Mouse (Mus musculus) urinary bladder, postnatal 25 days (tissue): Measurements from ENCODE around the gene Lrrc8d.

Experiments used
- DNase-seq: peaks from one replicate; pipeline ENCODE4 v3.0.0; 2022; ENCODE audit warnings: low spot score

Lrrc8d gene

DNA sequence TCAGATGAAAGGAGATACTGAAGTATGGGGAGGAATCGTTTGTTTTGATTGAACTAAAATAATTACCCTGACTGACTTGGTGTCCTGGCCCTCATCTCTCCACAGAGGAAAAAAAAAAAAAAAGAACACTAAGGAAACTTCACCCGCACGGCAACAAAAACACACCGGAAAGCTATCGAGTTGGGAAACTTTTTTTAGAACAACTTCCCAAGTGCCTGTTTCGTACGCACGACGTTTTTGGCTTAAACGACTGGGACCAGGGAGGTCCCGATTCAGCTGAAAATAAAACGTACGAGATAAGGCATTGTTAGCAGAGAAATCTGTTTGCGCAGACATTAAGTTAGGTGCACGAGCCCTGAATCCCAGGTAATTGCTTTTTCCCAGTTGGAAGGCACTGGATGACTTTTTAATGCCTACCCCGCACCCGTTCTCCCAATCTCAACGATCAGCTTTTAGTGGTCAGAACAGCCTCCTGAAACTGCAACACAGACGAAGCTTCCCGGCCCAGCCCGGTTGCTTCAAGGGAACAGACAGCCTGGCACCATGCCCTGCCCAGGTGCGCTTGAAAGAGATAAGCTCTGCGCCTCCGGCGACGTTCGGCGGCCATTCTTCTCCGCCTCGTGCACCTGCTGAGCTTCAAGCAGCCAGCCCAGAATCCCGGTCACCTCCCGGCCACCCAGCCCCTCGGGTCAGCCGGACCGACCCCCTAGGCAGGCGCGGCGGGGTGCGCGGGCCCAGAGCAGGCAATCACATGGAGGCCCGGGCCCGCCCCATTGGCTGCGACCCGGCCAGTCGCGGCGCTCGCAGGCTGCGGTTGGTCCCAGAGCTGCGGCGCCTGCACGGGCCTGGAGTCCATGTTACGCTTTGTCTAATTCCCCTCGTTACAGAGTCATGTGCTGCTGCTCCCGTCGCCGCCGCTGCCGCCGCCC is at the start of gene Lrrc8d:
Gene Lrrc8d (plus strand): TSS at position 829 of the 929 bp plus-strand sequence.
- DNase-seq: peak; percentile 74

DNA sequence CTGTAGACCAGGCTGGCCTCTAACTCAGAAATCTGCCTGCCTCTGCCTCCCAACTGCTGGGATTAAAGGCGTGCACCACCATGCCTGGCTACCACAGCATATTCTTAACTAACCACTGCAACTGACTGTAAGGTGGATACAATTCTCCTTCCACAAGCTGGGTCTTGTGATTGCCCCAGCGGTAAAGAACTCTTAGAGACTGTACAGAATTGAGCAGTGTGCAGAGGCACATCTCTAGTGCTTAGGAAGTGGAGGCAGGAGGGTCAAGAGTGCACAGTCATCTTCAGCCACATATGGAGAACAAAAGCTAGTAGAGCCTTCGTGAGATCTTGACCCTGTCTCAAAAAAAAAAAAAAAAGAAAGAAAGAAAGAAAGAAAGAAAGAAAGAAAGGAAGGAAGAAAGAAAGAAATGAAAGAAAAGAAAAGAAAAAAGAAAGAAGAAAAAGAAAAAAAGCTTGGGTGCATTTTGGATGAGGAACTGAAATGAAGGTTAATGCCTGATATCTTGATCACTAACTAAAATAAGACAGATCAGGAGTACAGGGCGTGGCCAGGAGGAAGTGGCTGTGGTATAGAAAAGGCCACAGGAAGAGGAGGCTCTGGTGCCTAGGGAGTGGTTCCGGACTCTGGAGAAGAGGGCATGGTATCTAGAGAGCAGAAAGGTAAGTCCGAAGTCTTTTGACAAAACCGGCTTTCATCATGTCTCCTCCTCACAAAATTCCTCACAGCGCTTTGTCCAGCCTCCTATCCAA is 48.9 kb upstream of the Lrrc8d start:
- no peak for DNase-seq

DNA sequence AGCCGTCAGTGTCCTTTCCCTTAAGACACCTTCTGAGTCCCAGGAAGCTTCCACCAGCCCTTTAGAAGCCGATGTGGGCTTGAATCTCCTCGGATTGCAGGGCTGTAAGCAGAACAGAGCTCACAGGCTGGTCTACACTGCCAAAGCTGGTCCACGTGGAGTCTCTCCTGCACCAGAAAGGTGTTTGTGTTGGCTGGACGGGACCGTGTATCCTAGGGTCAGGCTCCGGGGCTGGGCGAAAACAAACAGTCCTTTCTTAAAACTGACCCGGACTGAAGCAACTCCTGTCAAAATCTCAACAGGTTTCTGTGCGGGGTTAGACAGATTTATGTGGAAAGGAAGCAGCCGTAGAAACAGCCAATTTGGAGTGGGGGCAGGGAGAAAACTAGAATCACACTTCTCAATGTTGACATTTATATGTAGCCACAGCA is 48.2 kb upstream of the Lrrc8d start:
- DNase-seq: no peak

DNA sequence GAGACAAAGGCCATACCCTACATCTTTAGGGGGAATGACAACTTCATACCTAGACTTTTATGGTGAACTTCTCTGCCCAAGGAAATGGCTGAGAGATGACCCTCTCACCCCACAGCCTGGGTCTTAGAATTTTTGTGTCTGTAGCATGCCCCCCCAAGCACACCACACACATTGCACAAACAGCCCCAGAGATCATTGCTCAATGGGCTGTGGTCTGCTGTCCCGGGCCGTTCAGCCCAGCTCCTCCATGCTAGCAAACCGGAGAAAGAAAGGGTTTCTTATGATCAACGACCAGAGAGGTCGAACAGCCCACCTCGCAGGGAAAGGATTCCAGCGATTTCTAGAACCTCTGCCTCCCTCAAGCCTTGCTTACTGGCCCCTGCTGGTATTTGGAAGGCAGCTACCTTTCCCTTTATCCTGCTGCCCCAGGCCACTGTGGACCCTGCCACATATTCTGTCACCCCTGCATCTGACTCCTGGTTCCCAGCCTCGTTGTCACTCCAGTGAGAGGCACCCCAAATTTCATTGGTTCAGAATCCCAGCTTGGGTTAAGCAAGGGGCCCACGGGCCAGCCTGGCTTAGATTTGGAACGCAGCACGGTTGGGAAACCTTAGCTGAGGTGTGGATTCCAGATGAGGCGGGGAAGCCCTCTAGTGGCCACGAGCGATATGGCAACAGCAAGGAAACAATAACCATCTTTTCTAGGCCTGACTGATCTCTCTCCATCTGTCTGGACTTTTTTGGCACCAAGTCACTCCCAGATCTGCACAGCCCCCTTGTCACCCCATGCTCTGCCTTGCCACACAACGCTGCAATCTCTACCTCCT is 45.3 kb upstream of the Lrrc8d start:
- peak; percentile 76 for DNase-seq

DNA sequence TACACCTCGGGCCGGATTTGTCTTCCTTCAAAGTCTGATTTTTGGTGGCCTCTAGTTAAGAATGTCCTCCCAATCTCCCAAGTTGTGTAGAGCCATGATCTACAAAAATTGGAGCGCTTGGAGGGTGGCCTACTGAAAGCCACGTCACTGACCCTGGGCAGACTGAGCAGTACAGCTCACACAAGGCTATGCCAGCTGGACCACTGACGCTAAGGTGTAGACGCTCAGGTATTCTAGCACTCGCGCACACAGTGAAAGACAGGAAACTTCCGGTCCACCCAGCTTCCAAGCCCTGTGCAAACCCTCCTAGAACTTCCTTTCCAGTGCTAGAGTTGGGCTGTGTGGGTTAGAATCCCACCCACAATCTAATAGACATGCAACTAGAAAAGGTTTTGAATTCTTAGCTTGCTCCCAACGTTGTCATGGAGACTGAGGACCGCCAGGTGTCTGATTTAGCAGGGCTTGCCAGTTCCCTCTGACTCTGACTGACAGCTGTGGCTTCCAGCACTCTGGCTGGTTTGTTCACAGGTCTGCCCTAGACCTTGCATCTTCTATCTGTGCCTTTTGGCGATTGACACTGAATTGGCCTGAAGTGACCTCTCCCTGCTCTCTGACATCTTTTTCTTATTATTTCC is 44.6 kb upstream of the Lrrc8d start:
- no peak for DNase-seq

DNA sequence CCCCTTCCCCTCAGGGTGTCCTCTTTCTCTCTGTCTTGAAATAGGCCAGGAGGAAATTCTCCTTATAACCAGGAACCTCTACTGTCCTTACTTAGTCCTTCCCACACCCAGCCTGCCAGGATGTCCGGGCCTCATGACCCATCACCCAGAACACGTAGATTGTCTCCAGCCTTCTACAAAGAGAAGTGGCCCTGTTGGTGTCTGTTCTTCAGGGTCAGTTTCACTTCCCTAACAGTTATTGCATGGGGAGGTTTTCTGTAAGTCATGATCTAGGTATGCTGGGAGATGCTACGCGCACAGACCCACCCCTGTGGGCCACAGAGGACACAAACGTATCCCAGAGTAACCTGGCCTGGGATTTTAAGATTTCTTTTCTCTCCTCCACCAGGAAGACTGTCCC is 37.9 kb upstream of the Lrrc8d start:
- no peak for DNase-seq

DNA sequence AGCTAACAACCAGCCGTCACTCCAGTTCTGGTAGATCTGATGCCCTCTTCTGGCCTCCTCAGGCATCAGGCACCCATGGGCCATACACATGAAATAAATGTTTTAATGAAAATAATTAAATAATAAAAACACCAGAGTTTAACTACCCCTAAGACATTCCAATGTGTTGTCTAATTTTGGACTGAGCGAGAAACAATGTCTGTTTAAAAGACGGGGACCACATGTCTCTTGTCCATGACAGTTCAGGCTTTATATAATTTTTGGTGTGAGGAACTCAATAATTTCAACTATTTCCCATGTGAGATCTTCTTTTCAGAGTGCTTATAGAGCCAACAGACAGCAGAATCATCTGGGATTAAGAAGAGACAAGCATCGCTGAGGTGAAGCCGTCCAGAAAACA is 32.8 kb upstream of the Lrrc8d start:
- no peak for DNase-seq

DNA sequence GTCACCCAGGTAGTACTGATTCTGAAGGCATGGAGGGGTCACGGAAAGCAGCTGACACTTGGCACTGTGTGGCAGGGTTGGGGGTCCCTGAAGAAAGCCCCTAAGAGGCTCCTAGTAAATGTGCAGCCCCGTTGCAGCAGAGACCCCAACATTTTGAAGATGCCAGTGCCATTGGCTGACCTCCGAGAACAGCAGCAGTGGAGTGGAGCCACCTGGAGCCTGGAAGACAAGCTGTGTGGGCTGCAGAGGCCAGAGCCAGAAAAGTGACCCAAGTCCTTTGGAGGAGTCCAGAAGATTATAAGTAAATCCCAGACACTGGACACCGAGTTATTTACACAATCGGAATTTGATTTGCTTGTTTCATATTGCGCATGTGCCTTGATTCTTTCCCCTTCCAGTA is 32.4 kb upstream of the Lrrc8d start:
- DNase-seq: no peak

DNA sequence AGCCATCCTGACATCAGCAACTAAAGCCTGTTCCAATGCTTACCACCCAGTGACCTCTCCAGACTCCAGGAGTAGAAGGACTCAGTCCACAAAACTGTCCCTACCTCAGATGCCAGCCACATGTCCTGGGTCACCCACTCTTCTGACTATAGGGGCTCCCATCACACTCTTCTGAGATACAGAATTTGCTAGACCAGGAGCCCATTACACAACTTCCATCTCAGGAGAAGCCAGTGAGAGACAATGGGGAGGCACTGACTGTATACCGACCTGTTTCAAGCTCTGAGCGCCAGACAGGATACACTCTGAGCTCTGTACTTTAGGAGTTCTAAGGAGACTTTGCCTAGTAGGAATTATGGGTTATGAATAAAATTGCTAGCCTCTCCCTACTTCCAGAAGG is 30.7 kb upstream of the Lrrc8d start:
- no peak for DNase-seq

DNA sequence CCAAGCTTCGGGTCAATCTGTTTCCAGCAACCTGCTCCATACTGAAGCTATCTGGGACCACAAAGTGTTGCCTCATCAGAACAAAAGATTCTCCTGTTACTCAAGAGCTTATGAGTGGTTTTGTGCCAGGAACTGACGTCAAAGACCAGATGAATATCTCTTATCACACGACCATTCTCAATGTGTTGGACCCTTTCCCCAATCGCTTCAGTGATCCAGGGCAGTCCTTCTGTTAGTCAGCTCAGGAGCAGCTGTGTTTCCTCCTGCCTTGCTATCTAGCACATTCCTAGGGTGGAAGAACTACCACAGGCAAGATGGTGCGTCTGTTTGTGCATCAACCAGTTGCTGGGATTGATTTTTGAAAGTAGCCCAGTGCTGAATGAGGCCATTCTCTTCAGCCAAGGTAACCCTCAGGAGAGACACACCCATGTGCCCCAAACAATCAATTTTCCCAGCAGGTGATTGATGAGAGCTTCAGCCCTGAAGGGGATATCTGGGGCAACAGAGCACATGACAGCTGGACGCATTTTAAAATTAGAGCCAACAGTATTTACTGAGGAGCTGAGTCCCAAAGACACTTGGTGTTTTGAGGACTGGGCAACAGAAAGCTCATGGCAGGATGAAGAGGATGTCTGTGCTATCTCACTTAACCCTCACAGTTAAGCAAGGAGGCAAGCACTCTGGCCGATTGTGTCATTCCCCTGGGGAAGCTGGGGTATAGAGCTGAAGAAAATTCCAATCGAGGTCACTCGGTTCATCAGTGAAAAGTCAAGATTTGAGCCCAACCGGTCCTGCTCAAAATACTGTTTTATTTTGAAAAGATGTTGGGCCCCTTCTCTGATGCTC is 30.0 kb upstream of the Lrrc8d start:
- no peak for DNase-seq

DNA sequence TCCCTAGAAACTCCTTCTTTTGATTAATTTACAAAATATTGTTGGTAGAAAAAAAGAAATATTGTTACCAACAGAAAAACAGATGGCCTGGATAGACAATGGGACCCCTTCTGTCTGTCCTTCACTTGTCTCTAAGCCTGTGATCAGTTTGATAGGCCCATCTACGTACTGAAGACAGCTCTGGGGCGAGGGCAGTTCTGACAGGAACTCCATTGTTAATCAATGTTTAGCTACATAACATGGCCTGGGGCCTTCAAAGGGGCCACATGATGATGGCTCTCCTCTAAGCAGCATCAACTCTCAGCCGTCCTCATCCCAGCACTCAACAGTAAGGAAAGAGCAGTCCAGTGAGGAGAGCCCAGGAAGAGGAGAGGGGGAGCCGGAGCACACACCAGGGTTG is 27.4 kb upstream of the Lrrc8d start:
- DNase-seq: no peak

DNA sequence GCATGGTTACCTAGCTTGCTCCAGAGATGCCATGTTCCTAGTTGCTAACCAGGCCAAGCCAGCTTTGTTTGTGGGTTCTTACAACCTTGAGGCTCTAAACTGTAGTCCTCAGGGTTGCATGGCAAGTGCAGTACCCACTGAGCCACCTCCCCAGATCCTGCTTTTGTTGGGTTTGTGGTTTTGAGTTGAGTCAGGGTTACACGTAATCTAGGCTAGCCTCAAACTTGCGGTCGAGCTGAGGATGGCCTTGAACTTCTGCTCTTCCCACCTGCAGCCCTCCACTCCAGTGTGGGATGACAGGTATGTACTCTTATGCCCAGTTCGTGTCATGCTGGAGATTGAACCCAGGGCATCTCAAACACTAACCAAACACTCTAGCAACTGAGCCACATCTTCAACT is 24.3 kb upstream of the Lrrc8d start:
- no peak for DNase-seq

DNA sequence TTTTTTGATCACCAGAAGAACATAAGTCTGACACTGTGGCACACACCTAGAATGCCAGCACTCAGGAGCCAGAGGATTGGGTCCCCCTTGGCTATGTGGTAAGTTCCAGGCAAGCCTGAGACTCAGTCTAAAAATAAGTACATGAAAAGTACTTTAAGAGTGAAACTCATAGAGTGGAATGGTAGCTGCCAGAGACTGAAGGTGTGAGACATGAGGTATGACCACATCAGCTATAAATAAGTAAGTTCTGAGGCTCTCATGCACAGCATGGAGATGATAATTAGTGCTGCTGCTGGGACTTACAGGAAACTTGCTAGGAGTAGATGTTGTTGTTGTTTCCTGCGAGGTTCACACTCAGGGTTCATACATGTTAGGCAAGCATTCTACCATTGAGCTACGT is 22.7 kb upstream of the Lrrc8d start:
- no peak for DNase-seq

DNA sequence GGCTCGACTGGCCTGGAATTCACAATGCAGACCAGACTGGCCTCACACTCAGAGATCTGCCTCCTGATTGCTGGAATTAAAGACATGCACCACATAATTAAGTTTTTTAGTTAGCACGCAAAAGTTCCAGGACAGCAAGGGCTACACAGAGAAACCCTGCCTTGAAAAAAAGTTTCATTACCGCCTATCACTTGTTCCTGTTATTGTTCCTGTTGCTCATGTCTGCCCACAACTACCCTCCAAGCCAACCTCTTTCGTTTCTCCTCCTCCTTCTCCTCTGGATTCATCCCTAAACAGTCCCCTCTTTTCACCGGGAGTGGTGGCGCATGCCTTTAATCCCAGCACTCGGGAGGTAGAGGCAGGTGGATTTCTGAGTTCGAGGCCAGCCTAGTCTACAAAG is 21.5 kb upstream of the Lrrc8d start:
- no peak for DNase-seq

DNA sequence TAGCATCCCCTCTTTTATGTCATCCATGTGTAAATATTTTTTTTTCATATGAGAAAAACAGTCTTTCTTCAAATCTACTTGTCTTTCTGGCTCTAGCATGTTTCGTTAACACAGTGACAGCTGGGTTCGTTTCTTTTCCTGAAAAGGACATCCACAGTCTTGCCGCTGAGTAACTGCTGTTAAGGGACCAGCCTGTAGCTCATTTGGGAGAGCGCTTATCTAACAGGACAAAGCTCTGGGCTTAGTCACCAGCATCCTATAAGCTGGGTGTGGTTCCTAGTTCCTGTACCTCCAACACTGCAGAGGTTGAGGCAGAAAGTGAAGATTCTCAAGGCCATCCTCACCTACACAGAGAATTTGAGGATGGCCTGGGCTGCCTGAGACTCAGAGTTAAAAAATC is 20.5 kb upstream of the Lrrc8d start:
- no peak for DNase-seq

DNA sequence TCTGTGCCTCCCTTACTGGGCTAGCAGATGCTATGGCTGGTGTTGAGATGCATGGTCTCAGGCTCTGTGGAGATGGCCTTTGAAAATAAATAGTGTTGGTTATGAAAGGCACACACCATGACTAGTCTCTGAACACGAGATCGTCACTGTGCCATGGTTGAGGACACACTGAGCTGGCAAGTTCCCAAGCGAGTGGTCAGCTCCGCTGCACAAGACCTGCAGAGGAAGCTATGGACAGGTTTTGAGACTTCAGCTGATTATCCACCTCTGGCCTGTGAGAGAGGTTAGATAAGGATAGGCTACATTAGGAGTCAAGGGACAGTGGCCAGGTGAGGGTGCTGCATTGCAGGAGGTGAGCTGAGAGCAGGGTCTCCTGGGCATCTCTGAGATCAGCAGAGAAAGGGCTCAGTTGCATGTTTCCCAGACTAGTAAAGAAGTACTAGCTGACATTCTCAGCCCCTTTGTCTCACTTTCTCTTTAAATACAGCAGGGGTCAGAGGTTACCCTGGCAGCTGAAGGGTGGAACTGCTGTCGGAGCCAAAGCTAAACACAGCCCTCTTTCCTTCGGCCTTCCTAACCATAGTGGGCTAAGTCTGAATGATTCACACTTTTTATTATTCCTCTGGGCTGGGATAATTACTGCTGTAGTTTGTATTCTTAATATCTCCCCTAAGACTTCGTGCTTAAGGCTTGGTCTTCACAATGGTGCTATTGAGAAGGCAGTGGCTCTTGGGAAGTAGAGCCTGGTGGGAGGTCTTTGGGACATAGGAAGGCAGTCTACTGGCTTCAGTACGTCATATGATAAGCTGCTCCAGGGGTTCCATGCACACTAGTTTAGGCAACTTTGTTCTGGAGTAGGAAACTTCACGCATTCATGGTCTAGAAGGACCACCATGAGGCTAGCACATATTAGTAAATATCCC is 19.6 kb upstream of the Lrrc8d start:
- no peak for DNase-seq

DNA sequence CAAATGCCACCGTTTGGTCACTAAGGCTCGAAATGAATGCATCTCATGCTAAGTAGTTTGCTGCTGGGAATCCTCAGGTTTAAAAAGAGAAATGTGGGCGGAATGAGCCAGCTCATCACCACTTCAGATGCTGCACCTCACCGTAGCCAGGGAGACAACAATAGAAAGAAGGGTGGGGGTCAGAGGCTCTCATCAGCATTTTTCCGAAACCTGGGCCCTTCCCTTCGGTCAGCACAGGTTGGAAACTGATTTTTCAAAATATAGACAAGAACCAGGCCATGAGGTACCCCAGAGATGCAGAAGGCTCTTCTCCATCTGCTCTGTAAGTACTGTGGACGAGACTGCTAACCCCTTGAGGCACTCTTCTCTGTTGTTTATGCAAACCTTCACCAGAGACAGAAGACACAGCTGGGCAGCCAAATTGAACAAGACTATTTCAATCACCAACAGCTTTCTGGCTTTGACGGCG is 17.6 kb upstream of the Lrrc8d start:
- DNase-seq: no peak

DNA sequence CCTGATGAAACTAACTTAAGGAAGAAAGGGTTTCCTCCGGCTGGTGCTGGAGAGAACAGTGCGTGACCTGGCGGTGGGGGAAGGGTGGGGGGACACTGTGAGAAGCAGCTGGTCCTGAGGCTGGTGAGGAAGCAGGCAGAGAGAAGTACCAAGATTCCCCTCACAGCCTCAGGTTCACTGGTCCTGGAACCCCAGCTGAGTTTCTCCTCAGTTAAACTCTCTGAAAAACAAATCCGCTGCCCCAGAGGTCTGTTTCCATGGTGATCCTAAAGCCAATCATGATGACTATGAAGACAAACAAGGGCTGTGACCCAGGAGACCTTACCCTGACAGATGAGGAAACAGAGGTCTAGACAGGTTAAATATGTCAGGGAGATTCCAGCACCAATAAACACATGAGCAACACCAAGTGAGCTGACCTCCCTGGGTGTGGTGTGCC is 15.8 kb upstream of the Lrrc8d start:
- DNase-seq: no peak

DNA sequence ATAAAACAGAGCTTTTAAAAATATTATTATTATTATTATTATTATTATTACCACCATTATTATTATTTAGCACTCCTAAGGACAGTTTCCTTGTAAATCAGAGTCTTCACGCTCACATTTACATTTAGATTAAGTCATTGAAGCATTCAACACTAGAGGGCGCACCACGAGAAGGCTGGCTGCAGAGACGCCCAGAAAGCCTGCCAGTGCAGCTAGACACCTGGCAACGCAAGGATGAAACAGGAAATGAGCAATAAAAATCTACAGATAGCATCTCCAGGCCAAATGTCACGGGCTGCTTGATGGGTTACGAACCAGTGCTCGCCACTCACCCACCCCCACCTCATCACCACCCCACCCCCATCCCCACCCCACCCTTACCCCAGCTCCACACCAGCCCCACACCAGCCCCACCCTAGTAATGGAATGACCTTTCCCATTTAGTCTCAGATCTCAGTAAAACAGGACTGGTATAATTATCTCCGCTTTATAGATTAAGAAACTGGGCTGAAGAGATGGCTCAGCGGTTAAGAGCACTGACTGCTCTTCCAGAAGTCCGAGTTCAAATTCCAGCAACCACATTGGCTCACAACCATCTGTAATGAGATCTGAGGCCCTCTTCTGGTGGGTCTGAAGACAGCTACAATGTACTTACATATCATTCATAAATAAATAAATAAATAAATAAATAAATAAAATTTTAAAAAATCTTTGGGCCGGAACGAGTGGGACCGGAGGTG is 14.7 kb upstream of the Lrrc8d start:
- DNase-seq: peak; percentile 80
